Mouse (Mus musculus) heart, embryonic 14.5 days (tissue): ENCODE measurements at regions not wholly inside any gene's neighbourhood (a gene's known extent, or its start where the extent isn't known, plus 50 kb on each side); places are given as distances from the start of the nearest gene placed in this dataset.

Source experiments
- ATAC-seq: fragments of 200-750 bp; cut with Nextera tagmentation; 2 replicates; pipeline ENCODE4 v1.8.0; 2017; ENCODE audit warnings: low read depth, moderate TSS enrichment; ENCODE audit not compliant: insufficient number of reproducible peaks, insufficient read depth, low FRiP score
- H3K27ac ChIP-seq, 2 experiments: fragments of 200-500 bp in 1 of 2; fragments of 300-500 bp in 1 of 2; sonication (generic) in 1 of 2; replicated peaks in 1 of 2; 2 replicates each; pipeline ENCODE4 v1.5.1; 2012 to 2014; ENCODE audit warnings: low read depth in 2 of 2, low read length in 2 of 2, control low read depth in 1 of 2, mild to moderate bottlenecking in 1 of 2, mixed read lengths in 1 of 2; ENCODE audit not compliant: control insufficient read depth in 1 of 2, insufficient read depth in 1 of 2
- H3K27me3 ChIP-seq: fragments of 300-500 bp; sonication (generic); 2 replicates; pipeline ENCODE4 v1.6.1; 2014; ENCODE audit warnings: mild to moderate bottlenecking, low read length, control low read depth; ENCODE audit not compliant: control insufficient read depth, insufficient read depth
- H3K36me3 ChIP-seq: fragments of 300-500 bp; sonication (generic); 2 replicates; pipeline ENCODE4 v1.6.1; 2014; ENCODE audit warnings: mild to moderate bottlenecking, control low read depth, low read length, mixed read lengths; ENCODE audit not compliant: control insufficient read depth, insufficient read depth
- H3K4me1 ChIP-seq, 2 experiments: fragments of 200-500 bp in 1 of 2; fragments of 300-500 bp in 1 of 2; sonication (generic) in 1 of 2; 2 replicates each; pipeline ENCODE4 v1.6.1; 2012 to 2014; ENCODE audit warnings: low read length in 2 of 2, control low read depth in 1 of 2, mixed read lengths in 1 of 2; ENCODE audit not compliant: control insufficient read depth in 2 of 2, insufficient read depth in 2 of 2
- H3K4me2 ChIP-seq: fragments of 300-500 bp; sonication (generic); 2 replicates; pipeline ENCODE4 v1.6.1; 2014; ENCODE audit warnings: mild to moderate bottlenecking, low read length
- H3K4me3 ChIP-seq, 2 experiments: fragments of 200-500 bp in 1 of 2; fragments of 300-500 bp in 1 of 2; sonication (generic) in 1 of 2; 2 replicates each; pipeline ENCODE4 v1.5.1; 2012 to 2014; ENCODE audit warnings: low read length in 2 of 2, mild to moderate bottlenecking in 2 of 2, control low read depth in 1 of 2, low read depth in 1 of 2, moderate library complexity in 1 of 2; ENCODE audit not compliant: control insufficient read depth in 1 of 2, insufficient read depth in 1 of 2
- H3K9ac ChIP-seq: fragments of 300-500 bp; sonication (generic); 2 replicates; pipeline ENCODE4 v1.6.1; 2014; ENCODE audit warnings: mild to moderate bottlenecking, low read length
- H3K9me3 ChIP-seq: fragments of 300-500 bp; sonication (generic); 2 replicates; pipeline ENCODE4 v1.6.1; 2016; ENCODE audit warnings: low read length, control low read depth; ENCODE audit not compliant: control insufficient read depth
- WGBS: fragments of 180-500 bp; shearing (Covaris S2); extraction: QIAGEN DNeasy Blood & Tissue Kit; methylation state at CpG from one replicate; pipeline ENCODE4 v1.1.7; 2014; 5-methylcytosine and 5-hydroxymethylcytosine counted together

DNA sequence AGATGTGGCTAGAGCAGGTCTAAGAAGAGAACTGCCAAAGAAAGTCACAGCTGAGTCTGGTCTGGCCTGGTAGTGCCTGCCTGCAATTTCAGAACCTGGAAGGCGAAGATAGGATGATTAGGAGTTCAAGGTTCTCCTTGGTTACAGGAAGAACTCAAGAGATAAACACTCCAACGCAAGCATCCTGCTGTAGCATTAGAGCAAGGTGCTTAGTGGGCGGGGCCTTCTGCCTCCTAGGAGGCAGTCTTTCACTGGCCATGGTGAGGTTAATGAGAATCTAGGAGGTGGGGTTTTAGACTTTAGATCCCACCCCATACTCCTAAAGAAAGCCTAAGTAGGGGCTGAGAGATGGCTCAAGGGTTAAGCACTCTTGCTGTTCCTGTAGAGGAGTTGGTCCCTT lies 120.8 kb downstream of the Gm10260 start:
- H3K9me3 ChIP-seq = no peaks in the 10 kb centered on the region
- no peak for ATAC-seq
- no peaks in the 10 kb centered on the region for H3K27me3 ChIP-seq
- no peak overlapping the region for H3K27ac ChIP-seq
- no peak overlapping the region for H3K4me2 ChIP-seq
- no peak overlapping the region for H3K9ac ChIP-seq
- WGBS = 63% methylated on average over 3 of the region's 3 CpGs
- no peaks in the 10 kb centered on the region for H3K36me3 ChIP-seq
- no peak overlapping the region for H3K4me3 ChIP-seq
- H3K4me1 ChIP-seq = peaks cover 5 to 8% of the 10 kb centered on the region in 2 experiments

DNA sequence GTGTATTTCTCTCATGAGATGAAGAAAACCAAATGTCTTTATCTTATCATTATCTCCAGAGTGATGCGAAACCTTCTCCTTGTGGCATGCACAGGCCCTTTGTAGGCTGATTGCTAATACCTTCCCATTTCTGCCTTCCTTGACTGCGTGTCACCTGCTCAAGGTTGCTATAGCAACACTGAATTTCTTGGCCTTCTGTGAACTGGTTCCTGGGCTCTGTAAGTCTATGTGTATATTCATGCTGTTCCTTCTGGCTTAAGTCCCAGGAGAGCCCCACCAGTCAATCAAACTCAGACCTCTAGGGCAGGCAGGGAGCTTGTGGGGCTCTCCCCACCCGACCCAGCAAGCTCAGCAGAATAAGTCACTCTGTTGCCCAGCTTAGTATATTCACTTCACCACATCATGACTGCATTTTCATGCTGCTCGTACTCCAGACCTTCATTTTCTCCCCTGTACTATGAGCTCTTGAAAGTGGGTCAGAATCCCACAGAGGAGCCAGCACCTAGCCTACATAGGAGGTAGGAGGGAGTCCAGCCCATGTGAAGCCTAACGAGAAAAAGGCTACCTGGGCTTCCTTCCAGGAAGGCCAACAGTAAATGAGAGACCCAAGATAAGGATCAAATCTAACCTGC lies 121.9 kb downstream of the Gm10260 start:
- no peaks in the 10 kb centered on the region for H3K36me3 ChIP-seq
- 80% methylated on average over 5 of the region's 5 CpGs for WGBS
- no peak overlapping the region for H3K27ac ChIP-seq
- peaks cover 5 to 8% of the 10 kb centered on the region in 2 experiments for H3K4me1 ChIP-seq
- no peaks in the 10 kb centered on the region for H3K27me3 ChIP-seq
- no peaks in the 10 kb centered on the region for H3K9me3 ChIP-seq
- no peak for ATAC-seq
- H3K9ac ChIP-seq = no peak overlapping the region
- H3K4me3 ChIP-seq = no peak overlapping the region
- H3K4me2 ChIP-seq = no peak overlapping the region

DNA sequence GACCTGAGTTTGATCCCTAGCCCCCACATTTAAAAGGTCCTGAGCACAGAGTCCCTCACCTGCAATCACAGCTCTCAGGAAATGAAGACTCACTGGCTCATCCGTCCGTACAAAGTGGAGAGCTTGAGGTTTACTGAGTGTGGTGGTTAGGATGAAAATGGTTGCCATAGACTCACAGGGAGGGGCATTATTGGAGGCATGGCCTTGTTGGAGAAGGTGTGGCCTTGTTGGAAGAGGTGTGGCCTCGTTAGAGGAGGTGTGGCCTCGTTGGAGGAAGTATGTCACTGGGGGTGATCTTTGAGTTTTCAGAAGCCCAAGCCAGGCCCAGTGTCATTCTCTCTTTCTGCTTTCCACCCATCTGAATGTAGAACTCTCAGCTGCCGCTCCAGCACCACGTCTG lies 122.9 kb downstream of the Gm10260 start:
- Histone ChIP-seq H3K9ac (no peak overlapping the region), H3K4me2 (no peak overlapping the region), H3K4me1 (peaks cover 5 to 8% of the 10 kb centered on the region in 2 experiments), H3K4me3 (no peak overlapping the region), H3K27me3 (no peaks in the 10 kb centered on the region), H3K9me3 (no peaks in the 10 kb centered on the region), H3K36me3 (no peaks in the 10 kb centered on the region), H3K27ac (no peak overlapping the region)
- ATAC-seq = no peak
- WGBS = 88% methylated on average over 6 of the region's 6 CpGs

DNA sequence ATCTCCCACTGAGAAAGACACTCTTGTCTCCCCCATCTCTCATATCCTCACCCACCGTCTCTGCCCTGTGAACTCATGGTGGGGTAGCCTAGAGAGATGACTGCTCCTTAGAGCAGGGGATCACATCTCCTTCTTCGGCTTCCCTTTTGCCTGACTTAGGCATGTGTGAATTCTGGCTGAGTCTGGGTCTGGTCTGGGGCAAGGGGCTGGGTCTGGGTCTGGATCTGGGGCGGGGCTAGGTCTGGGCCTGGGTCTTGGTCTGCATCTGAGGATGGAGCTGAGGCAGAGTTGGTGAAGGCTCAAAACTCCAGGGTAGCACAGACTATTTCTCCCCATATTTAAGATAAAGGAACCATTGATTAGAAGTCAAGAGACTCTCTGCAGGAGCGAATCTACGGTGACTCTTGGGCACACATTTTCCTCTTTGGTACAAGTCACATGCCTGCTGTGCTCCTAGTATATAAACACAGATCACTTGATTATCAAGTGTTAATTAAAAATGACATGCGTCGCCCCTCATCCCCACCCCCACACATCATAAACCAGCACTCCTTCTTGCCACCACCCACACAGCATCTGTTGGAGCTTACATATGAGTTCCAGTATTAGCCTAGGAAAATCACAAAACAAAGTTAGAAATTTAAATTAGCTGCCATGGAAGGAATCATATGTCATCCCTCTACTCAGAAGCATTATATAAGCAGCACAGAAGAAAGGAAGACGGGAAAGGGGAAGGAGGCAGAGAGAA lies 126.2 kb downstream of the Gm10260 start:
- H3K4me2 ChIP-seq = no peak overlapping the region
- no peak overlapping the region for H3K9ac ChIP-seq
- H3K27me3 ChIP-seq = no peaks in the 10 kb centered on the region
- H3K4me1 ChIP-seq = no peaks in the 10 kb centered on the region; a peak in 1 of 4 replicates
- no peaks in the 10 kb centered on the region for H3K36me3 ChIP-seq
- H3K27ac ChIP-seq = no peak overlapping the region
- no peak for ATAC-seq
- H3K9me3 ChIP-seq = no peaks in the 10 kb centered on the region
- 67% methylated on average over 8 of the region's 8 CpGs for WGBS
- no peak overlapping the region for H3K4me3 ChIP-seq

DNA sequence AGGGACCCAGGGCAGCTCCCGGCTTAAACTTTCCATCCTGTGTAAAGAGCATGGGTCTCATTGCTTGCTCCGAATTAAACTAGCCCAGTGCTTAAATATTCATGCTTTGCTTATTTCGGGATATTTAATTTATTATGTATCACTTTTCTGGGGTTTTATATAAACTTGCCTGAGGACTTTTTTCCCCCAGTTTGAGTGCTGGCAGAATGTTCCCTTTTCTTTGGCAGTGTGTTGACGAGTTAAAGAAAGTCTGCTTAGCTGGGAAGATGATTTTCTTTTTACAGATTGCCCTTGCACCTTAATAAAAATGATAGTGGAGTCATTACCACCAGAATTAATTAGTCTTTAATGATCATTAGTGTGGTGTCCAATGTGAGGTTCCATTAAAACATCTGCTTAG lies 126.9 kb downstream of the Gm10260 start:
- Histone ChIP-seq H3K36me3 (no peaks in the 10 kb centered on the region), H3K27me3 (no peaks in the 10 kb centered on the region), H3K9ac (no peak overlapping the region), H3K4me2 (no peak overlapping the region), H3K9me3 (no peaks in the 10 kb centered on the region), H3K4me3 (no peak overlapping the region), H3K27ac (no peak overlapping the region), H3K4me1 (no peaks in the 10 kb centered on the region)
- 83% methylated on average over 4 of the region's 4 CpGs for WGBS
- ATAC-seq = no peak

GRCm38 (mm10) chr13:97631872-97632402 lies 128.5 kb downstream of the Gm10260 start:
- no peak overlapping the region for H3K9ac ChIP-seq
- no peak overlapping the region for H3K4me2 ChIP-seq
- H3K36me3 ChIP-seq = no peaks in the 10 kb centered on the region
- WGBS = 69% methylated on average over 13 of the region's 13 CpGs
- no peak overlapping the region for H3K27ac ChIP-seq
- ATAC-seq = no peak
- H3K4me1 ChIP-seq = peaks cover 9 to 10% of the 10 kb centered on the region in 2 experiments
- H3K9me3 ChIP-seq = no peaks in the 10 kb centered on the region
- H3K4me3 ChIP-seq = no peak overlapping the region
- no peaks in the 10 kb centered on the region for H3K27me3 ChIP-seq

GRCm38 (mm10) chr13:97630921-97631320 lies 129.5 kb downstream of the Gm10260 start:
- no peak overlapping the region for H3K9ac ChIP-seq
- no peak for ATAC-seq

More at GRCm38 (mm10) chr13:97630921-97631320, 129.5 kb downstream of the Gm10260 start:
- no peaks in the 10 kb centered on the region for H3K27me3 ChIP-seq
- H3K4me1 ChIP-seq = peaks cover 11 to 13% of the 10 kb centered on the region in 2 experiments
- H3K27ac ChIP-seq = no peak overlapping the region
- no peaks in the 10 kb centered on the region for H3K9me3 ChIP-seq
- no peaks in the 10 kb centered on the region for H3K36me3 ChIP-seq
- WGBS = 80% methylated on average over 5 of the region's 5 CpGs
- H3K4me2 ChIP-seq = no peak overlapping the region
- no peak overlapping the region for H3K4me3 ChIP-seq
